Comparison of ENCODE assay signal across 8 mouse cellular contexts in genomic region chr17:47834482-47834767, GRCm38 (mm10). TPM values are rescaled to one million over a fixed set of nuclear protein-coding genes. Genes with fewer than 3 reads are reported as not detected.
DNase-seq lines count a peak whose midpoint lies in the region; ATAC-seq and TF ChIP-seq lines count a peak whose summit lies in the region.

Gene Mdfi, minus strand, starts transcription at chr17:47834691.

- H3K27ac ChIP-seq in liver, postnatal 0 days (ENCODE audit: low read depth): 0 out of 2 replicates have a peak within 1 kb of the TSS, but pooled peaks have one; percentile 8
- peak within 1 kb of the TSS; percentile 87 for H3K27ac ChIP-seq in stomach, embryonic 15.5 days

- TF ChIP-seq EP300 in liver, postnatal 0 days (IDR thresholded peaks at IDR 0.05; ENCODE audit: low read depth): no peak

- no peaks in the 10 kb centered on the region for H3K9me3 ChIP-seq in liver, postnatal 0 days (ENCODE audit: low read length)
- H3K9me3 ChIP-seq in stomach, embryonic 15.5 days: no peaks in the 10 kb centered on the region

- peak within 1 kb of the TSS; percentile 48 for H3K4me3 ChIP-seq in liver, postnatal 0 days (ENCODE audit: low read depth, low read length)
- H3K4me3 ChIP-seq in stomach, embryonic 15.5 days (replicated peaks): peak within 1 kb of the TSS; percentile 80

- peaks cover 28% of the 10 kb centered on the region for H3K27me3 ChIP-seq in liver, postnatal 0 days (ENCODE audit: insufficient read depth, low read length)
- no peaks in the 10 kb centered on the region for H3K27me3 ChIP-seq in stomach, embryonic 15.5 days (replicated peaks)

- peak within 1 kb of the TSS; percentile 48 for H3K9ac ChIP-seq in liver, postnatal 0 days (replicated peaks)
- H3K9ac ChIP-seq in stomach, embryonic 15.5 days: peak within 1 kb of the TSS; percentile 78

- H3K36me3 ChIP-seq in liver, postnatal 0 days (replicated peaks; ENCODE audit: insufficient read depth, low read length): no peaks in the 10 kb centered on the region
- no peaks in the 10 kb centered on the region for H3K36me3 ChIP-seq in stomach, embryonic 15.5 days

- 5% methylated on average over 15 of the region's 18 CpGs for WGBS in liver, postnatal 0 days (ENCODE audit: insufficient replicate concordance)
- WGBS in stomach, embryonic 15.5 days: 6% methylated on average over 18 of the region's 18 CpGs

- ATAC-seq in CD4-positive, CD25-positive, alpha-beta regulatory T cell, adult 4 months: no peak
- ATAC-seq in liver, postnatal 0 days: no peak
- 0 out of 2 replicates have a peak, but pooled peaks have one; percentile 30 for ATAC-seq in stomach, embryonic 15.5 days (ENCODE audit: insufficient read depth, low FRiP score, low read depth)

- DNase-seq in CD4-positive, CD25-positive, alpha-beta regulatory T cell, adult 2 months (ENCODE audit: low read depth, low spot score): peak; percentile 16
- peak; percentile 72 for DNase-seq in urinary bladder, postnatal 14 days (ENCODE audit: low spot score)
- no peak for DNase-seq in urinary bladder, postnatal 4 days (ENCODE audit: low spot score in 2 of 2)
- no peak for DNase-seq in liver, postnatal 0 days
- no peak for DNase-seq in left cerebral cortex, adult 9 months (ENCODE audit: low spot score in 2 of 2)
- no peak for DNase-seq in Muller cell, postnatal 12 days (ENCODE audit: inconsistent ontology term)

- no peak for TF ChIP-seq CTCF in liver, postnatal 0 days (IDR thresholded peaks at IDR 0.05; ENCODE audit: low read depth)

- peak within 1 kb of the TSS; percentile 82 for H3K4me2 ChIP-seq in liver, postnatal 0 days (ENCODE audit: low read depth, low read length)
- H3K4me2 ChIP-seq in stomach, embryonic 15.5 days: peak within 1 kb of the TSS; percentile 90

- H3K4me1 ChIP-seq in liver, postnatal 0 days (ENCODE audit: insufficient read depth): peaks cover 9% of the 10 kb centered on the region
- peaks cover 39% of the 10 kb centered on the region for H3K4me1 ChIP-seq in stomach, embryonic 15.5 days

RNA-seq across cellular contexts. Expression of gene Mdfi, which starts in this region (rescaled TPM):
- polyA plus RNA-seq in CD4-positive, CD25-positive, alpha-beta regulatory T cell, adult 4 months (2017; shearing (Covaris generic)): not detected
- polyA plus RNA-seq in liver, postnatal 0 days (2015; fragmentation: Nextera tagmentation; extraction: Ambion mirVana): 0.82 TPM in 2 replicates
- 10.3 and 11.2 TPM in 2 replicates for polyA plus RNA-seq in stomach, embryonic 15.5 days (2015; fragmentation: Nextera tagmentation; extraction: Ambion mirVana)

Comparison
In these comparisons a context has a peak if more than half of its experiments do, and no peak if none do; other contexts are left out.
1. DNase-seq: peak in CD4-positive, CD25-positive, alpha-beta regulatory T cell, adult 2 months (single experiment) and urinary bladder, postnatal 14 days (single experiment); none in urinary bladder, postnatal 4 days (0 of 2), liver, postnatal 0 days (single experiment), left cerebral cortex, adult 9 months (0 of 2) and Muller cell, postnatal 12 days (single experiment).